Mouse (Mus musculus) forebrain, postnatal 0 days (tissue): ENCODE results near the gene Slc43a2. TPM values are rescaled to one million over a fixed set of nuclear protein-coding genes. Genes with fewer than 3 reads are reported as not detected.

ENCODE experiments used
- ATAC-seq: fragments of 200-750 bp; cut with Nextera tagmentation; 2 replicates; pipeline ENCODE4 v1.8.0; 2017; ENCODE audit warnings: mild to moderate bottlenecking, moderate library complexity
- DNase-seq: peaks from one replicate; pipeline ENCODE4 v3.0.0-alpha.2; 2015
- H3K27ac ChIP-seq: fragments of 300-500 bp; sonication (generic); 2 replicates; pipeline ENCODE4 v1.5.1; 2014; ENCODE audit warnings: low read depth, mild to moderate bottlenecking, antibody characterized with exemption, low read length, moderate library complexity, mixed read lengths
- H3K27me3 ChIP-seq: fragments of 300-500 bp; sonication (generic); 2 replicates; pipeline ENCODE4 v1.6.1; 2014; ENCODE audit warnings: mild to moderate bottlenecking, low read length, mixed read lengths; ENCODE audit not compliant: insufficient read depth
- H3K36me3 ChIP-seq: fragments of 300-500 bp; sonication (generic); 2 replicates; pipeline ENCODE4 v1.6.1; 2014; ENCODE audit warnings: mild to moderate bottlenecking, moderate library complexity; ENCODE audit not compliant: insufficient read depth
- H3K4me1 ChIP-seq: fragments of 300-500 bp; sonication (generic); 2 replicates; pipeline ENCODE4 v1.6.1; 2014; ENCODE audit warnings: antibody characterized with exemption; ENCODE audit not compliant: insufficient read depth
- H3K4me2 ChIP-seq: fragments of 300-500 bp; sonication (generic); 2 replicates; pipeline ENCODE4 v1.6.1; 2014; ENCODE audit warnings: low read depth, mild to moderate bottlenecking, moderate library complexity
- H3K4me3 ChIP-seq: fragments of 300-500 bp; sonication (generic); 2 replicates; pipeline ENCODE4 v1.5.1; 2014; ENCODE audit warnings: low read depth, low read length, mixed read lengths
- H3K9ac ChIP-seq: fragments of 300-500 bp; sonication (generic); 2 replicates; pipeline ENCODE4 v1.6.1; 2014; ENCODE audit warnings: mild to moderate bottlenecking
- H3K9me3 ChIP-seq: fragments of 300-500 bp; sonication (generic); 2 replicates; pipeline ENCODE4 v1.6.1; 2016; ENCODE audit warnings: low read length
- CTCF ChIP-seq: sonication (generic); IDR thresholded peaks from 2 replicates; pipeline ENCODE4 v1.5.1; 2016; ENCODE audit warnings: antibody characterized with exemption, control low read depth, low read depth
- WGBS: fragments of 180-500 bp; shearing (Covaris S2); extraction: QIAGEN DNeasy Blood & Tissue Kit; methylation state at CpG from one replicate; pipeline ENCODE4 v1.1.7; 2014; 5-methylcytosine and 5-hydroxymethylcytosine counted together
- polyA plus RNA-seq: library from polyadenylated mRNA; unstranded; fragments of >200 nt; fragmentation: Nextera tagmentation; extraction: Ambion mirVana; gene quantifications from 2 replicates; pipeline ENCODE4 v1.2.1, GENCODE M21; 2015
- total RNA-seq: library from RNA; depleted of rRNA; stranded (reverse); fragments of >200 nt; gene quantifications from 2 replicates; pipeline ENCODE4 v1.2.3, GENCODE M21; 2014

Gene Slc43a2
- total and polyA plus RNA-seq, 2 experiments from 2014 or later = 14.1 to 24.0 TPM

- no peak overlapping the region for H3K4me3 ChIP-seq
- peak overlapping the region; percentile 25; the same call in 1 of the 2 replicates for H3K9ac ChIP-seq
- peaks cover 22% of the 10 kb centered on the region for H3K36me3 ChIP-seq
- peak; percentile 95 for TF ChIP-seq CTCF
- H3K4me2 ChIP-seq = no peak overlapping the region
- WGBS = 5% methylated on average over 12 of the region's 12 CpGs
- no peaks in the 10 kb centered on the region for H3K27me3 ChIP-seq
- ATAC-seq (peak; percentile 97), DNase-seq (peak; percentile 93)
- H3K9me3 ChIP-seq = no peaks in the 10 kb centered on the region
- peaks cover 3% of the 10 kb centered on the region; the same call in 1 of the 2 replicates for H3K4me1 ChIP-seq
- peak overlapping the region; percentile 50; the same call in 1 of the 2 replicates for H3K27ac ChIP-seq
Measured at GRCm38 (mm10) chr11:75572854-75573650, 41.6 kb downstream of the Slc43a2 start.

GRCm38 (mm10) chr11:75574378-75575123, 43.1 kb downstream of the Slc43a2 start:
- ATAC-seq = no peak

GRCm38 (mm10) chr11:75575560-75576123, 44.1 kb downstream of the Slc43a2 start:
- WGBS = 80% methylated on average over 9 of the region's 9 CpGs
- TF ChIP-seq CTCF = no peak
- H3K27me3 ChIP-seq = no peaks in the 10 kb centered on the region

More at GRCm38 (mm10) chr11:75574378-75575123, 43.1 kb downstream of the Slc43a2 start:
- 78% methylated on average over 5 of the region's 5 CpGs for whole genome bisulfite sequencing
- H3K27ac ChIP-seq = no peak overlapping the region
- H3K9ac ChIP-seq = no peak overlapping the region
- TF ChIP-seq CTCF = no peak
- H3K27me3 ChIP-seq = no peaks in the 10 kb centered on the region
- H3K9me3 ChIP-seq = no peaks in the 10 kb centered on the region
- no peak for DNase-seq
- H3K36me3 ChIP-seq = peaks cover 7% of the 10 kb centered on the region
- H3K4me2 ChIP-seq = no peak overlapping the region
- peaks cover 3% of the 10 kb centered on the region; the same call in 1 of the 2 replicates for H3K4me1 ChIP-seq
- H3K4me3 ChIP-seq = no peak overlapping the region

GRCm38 (mm10) chr11:75578609-75579008, 47.1 kb downstream of the Slc43a2 start:
- 85% methylated on average over 5 of the region's 5 CpGs for WGBS
- Histone ChIP-seq H3K9me3 (no peaks in the 10 kb centered on the region), H3K4me1 (no peaks in the 10 kb centered on the region), H3K4me3 (no peak overlapping the region), H3K36me3 (no peaks in the 10 kb centered on the region), H3K9ac (no peak overlapping the region), H3K4me2 (no peak overlapping the region), H3K27me3 (no peaks in the 10 kb centered on the region), H3K27ac (no peak overlapping the region)
- DNase-seq (no peak), ATAC-seq (no peak)
- TF ChIP-seq CTCF = no peak

More at GRCm38 (mm10) chr11:75575560-75576123, 44.1 kb downstream of the Slc43a2 start:
- Histone ChIP-seq H3K9ac (no peak overlapping the region), H3K27ac (no peak overlapping the region), H3K9me3 (no peaks in the 10 kb centered on the region), H3K36me3 (peaks cover under 1% of the 10 kb centered on the region; the same call in 1 of the 2 replicates), H3K4me2 (no peak overlapping the region), H3K4me3 (no peak overlapping the region), H3K4me1 (peaks cover 3% of the 10 kb centered on the region; the same call in 1 of the 2 replicates)
- ATAC-seq = no peak
- no peak for DNase-seq

- no peak overlapping the region for H3K9ac ChIP-seq
Measured at GRCm38 (mm10) chr11:75581495-75582149, 50.1 kb downstream of the Slc43a2 start.

GRCm38 (mm10) chr11:75583521-75583920, 52.0 kb downstream of the Slc43a2 start:
- ATAC-seq (no peak), DNase-seq (no peak)
- Histone ChIP-seq H3K4me3 (no peak overlapping the region), H3K4me2 (no peak overlapping the region), H3K4me1 (0 out of 2 replicates have a peak, but pooled peaks cover 4% of the 10 kb centered on the region), H3K27ac (no peak overlapping the region), H3K9ac (no peak overlapping the region), H3K36me3 (no peaks in the 10 kb centered on the region), H3K27me3 (no peaks in the 10 kb centered on the region), H3K9me3 (no peaks in the 10 kb centered on the region)
- TF ChIP-seq CTCF = no peak
- 72% methylated on average over 2 of the region's 2 CpGs for WGBS

More at GRCm38 (mm10) chr11:75581495-75582149, 50.1 kb downstream of the Slc43a2 start:
- TF ChIP-seq CTCF = no peak
- Histone ChIP-seq H3K27ac (no peak overlapping the region), H3K4me2 (no peak overlapping the region), H3K36me3 (no peaks in the 10 kb centered on the region), H3K4me3 (no peak overlapping the region), H3K27me3 (no peaks in the 10 kb centered on the region), H3K4me1 (no peaks in the 10 kb centered on the region), H3K9me3 (no peaks in the 10 kb centered on the region)
- DNase-seq = no peak
- WGBS = 95% methylated on average over 7 of the region's 7 CpGs
- no peak for ATAC-seq
